Mouse (Mus musculus): ENCODE measurements around the gene Tpcn1.

DNA sequence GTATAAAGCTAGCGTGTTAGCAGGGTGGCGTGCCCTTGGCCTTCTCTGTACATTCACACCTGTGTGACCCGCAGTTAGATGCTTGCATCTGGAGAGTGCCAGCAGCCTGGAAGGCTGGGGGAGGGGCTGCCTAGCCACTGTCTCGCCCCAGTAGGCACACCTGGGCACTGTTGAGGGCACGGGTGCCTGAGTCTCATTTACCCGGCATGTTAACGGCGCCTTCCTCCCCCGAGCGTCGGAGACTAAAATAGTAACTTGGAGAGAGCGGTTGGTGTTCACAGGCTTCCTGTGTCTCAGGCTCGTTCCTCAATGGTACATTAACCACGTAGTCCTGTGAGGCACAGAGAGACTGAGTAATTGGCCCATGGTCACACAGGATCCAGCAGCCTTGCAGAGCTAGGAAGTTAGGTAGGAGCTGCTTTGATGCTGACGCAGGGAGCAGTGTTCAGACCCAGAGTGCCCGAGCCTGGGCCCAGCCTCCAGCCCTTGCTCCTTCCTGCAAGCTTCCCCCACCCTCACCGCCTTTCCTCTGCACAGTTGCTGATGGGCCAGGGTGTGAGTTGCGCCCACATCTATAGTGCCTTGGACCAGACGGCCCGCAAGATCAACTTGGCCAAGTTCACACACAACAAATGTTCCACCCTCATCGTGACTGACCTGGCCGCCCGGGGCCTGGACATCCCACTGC lies 32.7 kb upstream of the Tpcn1 start:
- no peak for TF ChIP-seq GATA1 (IDR thresholded peaks at IDR 0.05; ENCODE audit: borderline replicate concordance, low read length)
- TF ChIP-seq FLI1 (IDR thresholded peaks at IDR 0.05; ENCODE audit: low read length): no peak

Data from megakaryocyte, embryonic 14.5 days (primary cell).